Mouse (Mus musculus): ENCODE data around the gene C9orf72. TPM values are rescaled to one million over a fixed set of nuclear protein-coding genes. Genes with fewer than 3 reads are reported as not detected.

C9orf72 gene
- polyA plus RNA-seq, 1 experiment, result 1.4 TPM

GRCm38 (mm10) chr4:35151756-35152155 lies 74.2 kb downstream of the C9orf72 start, which contains the start of gene Ifnk:
Gene Ifnk, plus strand, starts transcription at chr4:35152056.
- Histone ChIP-seq H3K27ac (ENCODE audit: insufficient read depth, low read depth, low read length) (no peak within 1 kb of the TSS), H3K4me1 (ENCODE audit: control insufficient read depth, insufficient read depth, insufficient read length, low read length) (no peaks in the 10 kb centered on the region)

GRCm38 (mm10) chr4:35150706-35151105 lies 75.3 kb downstream of the C9orf72 start:
- WGBS, result 77% methylated on average over 3 of the region's 3 CpGs
- Histone ChIP-seq H3K36me3 (ENCODE audit: control insufficient read depth, insufficient read depth, low read length) (no peaks in the 10 kb centered on the region), H3K4me1 (ENCODE audit: control insufficient read depth, insufficient read depth, insufficient read length, low read length) (no peaks in the 10 kb centered on the region), H3K27me3 (ENCODE audit: control insufficient read depth, insufficient read depth, low read length) (no peaks in the 10 kb centered on the region), H3K27ac (ENCODE audit: insufficient read depth, low read depth, low read length) (no peak overlapping the region), H3K4me3 (ENCODE audit: low read depth, low read length) (no peak overlapping the region)
- no peak for TF ChIP-seq POLR2A (IDR thresholded peaks at IDR 0.05; ENCODE audit: low read depth, low read length)
- no peak for TF ChIP-seq CTCF (IDR thresholded peaks at IDR 0.05; ENCODE audit: extremely low read depth, insufficient read length, insufficient replicate concordance, low read depth, low read length)

More at GRCm38 (mm10) chr4:35151756-35152155, 74.2 kb downstream of the C9orf72 start, which contains the start of gene Ifnk:
- TF ChIP-seq POLR2A (IDR thresholded peaks at IDR 0.05; ENCODE audit: low read depth, low read length), result no peak
- TF ChIP-seq CTCF (IDR thresholded peaks at IDR 0.05; ENCODE audit: extremely low read depth, insufficient read length, insufficient replicate concordance, low read depth, low read length), result no peak
- WGBS, result 89% methylated on average over 4 of the region's 4 CpGs
- Histone ChIP-seq H3K27me3 (ENCODE audit: control insufficient read depth, insufficient read depth, low read length) (no peaks in the 10 kb centered on the region), H3K4me3 (ENCODE audit: low read depth, low read length) (no peak within 1 kb of the TSS), H3K36me3 (ENCODE audit: control insufficient read depth, insufficient read depth, low read length) (no peaks in the 10 kb centered on the region)

- Histone ChIP-seq H3K27ac (ENCODE audit: insufficient read depth, low read depth, low read length) (no peak overlapping the region), H3K4me1 (ENCODE audit: control insufficient read depth, insufficient read depth, insufficient read length, low read length) (no peaks in the 10 kb centered on the region), H3K4me3 (ENCODE audit: low read depth, low read length) (no peak overlapping the region), H3K36me3 (ENCODE audit: control insufficient read depth, insufficient read depth, low read length) (0 out of 2 replicates have a peak, but pooled peaks cover 2% of the 10 kb centered on the region), H3K27me3 (ENCODE audit: control insufficient read depth, insufficient read depth, low read length) (no peaks in the 10 kb centered on the region)
- 72% methylated on average over 4 of the region's 4 CpGs for WGBS
- TF ChIP-seq CTCF (IDR thresholded peaks at IDR 0.05; ENCODE audit: extremely low read depth, insufficient read length, insufficient replicate concordance, low read depth, low read length), result no peak
- TF ChIP-seq POLR2A (IDR thresholded peaks at IDR 0.05; ENCODE audit: low read depth, low read length), result no peak
These were observed 77.6 kb downstream of the C9orf72 start for GRCm38 (mm10) chr4:35148326-35148725.

- Histone ChIP-seq H3K4me1 (ENCODE audit: control insufficient read depth, insufficient read depth, insufficient read length, low read length) (no peaks in the 10 kb centered on the region), H3K36me3 (ENCODE audit: control insufficient read depth, insufficient read depth, low read length) (0 out of 2 replicates have a peak, but pooled peaks cover 2% of the 10 kb centered on the region), H3K4me3 (ENCODE audit: low read depth, low read length) (no peak overlapping the region), H3K27me3 (ENCODE audit: control insufficient read depth, insufficient read depth, low read length) (no peaks in the 10 kb centered on the region), H3K27ac (ENCODE audit: insufficient read depth, low read depth, low read length) (no peak overlapping the region)
- TF ChIP-seq POLR2A (IDR thresholded peaks at IDR 0.05; ENCODE audit: low read depth, low read length), result no peak
- no peak for TF ChIP-seq CTCF (IDR thresholded peaks at IDR 0.05; ENCODE audit: extremely low read depth, insufficient read length, insufficient replicate concordance, low read depth, low read length)
- WGBS, result 80% methylated on average over 5 of the region's 5 CpGs
These were observed 79.4 kb downstream of the C9orf72 start for GRCm38 (mm10) chr4:35146597-35146996.

GRCm38 (mm10) chr4:35145726-35146125 lies 80.2 kb downstream of the C9orf72 start:
- TF ChIP-seq CTCF (IDR thresholded peaks at IDR 0.05; ENCODE audit: extremely low read depth, insufficient read length, insufficient replicate concordance, low read depth, low read length) (no peak), POLR2A (IDR thresholded peaks at IDR 0.05; ENCODE audit: low read depth, low read length) (no peak)
- H3K4me1 ChIP-seq (ENCODE audit: control insufficient read depth, insufficient read depth, insufficient read length, low read length), result no peaks in the 10 kb centered on the region
- whole genome bisulfite sequencing, result 70% methylated on average over 10 of the region's 10 CpGs
- no peak overlapping the region for H3K4me3 ChIP-seq (ENCODE audit: low read depth, low read length)
- H3K36me3 ChIP-seq (ENCODE audit: control insufficient read depth, insufficient read depth, low read length), result 0 out of 2 replicates have a peak, but pooled peaks cover 2% of the 10 kb centered on the region
- H3K27ac ChIP-seq (ENCODE audit: insufficient read depth, low read depth, low read length), result no peak overlapping the region
- H3K27me3 ChIP-seq (ENCODE audit: control insufficient read depth, insufficient read depth, low read length), result no peaks in the 10 kb centered on the region

GRCm38 (mm10) chr4:35143472-35144102 lies 82.4 kb downstream of the C9orf72 start:
- peaks cover 2% of the 10 kb centered on the region; the same call in 1 of the 2 replicates for H3K36me3 ChIP-seq (ENCODE audit: control insufficient read depth, insufficient read depth, low read length)
- H3K4me1 ChIP-seq (ENCODE audit: control insufficient read depth, insufficient read depth, insufficient read length, low read length), result peaks cover 3% of the 10 kb centered on the region; the same call in 1 of the 2 replicates
- H3K27ac ChIP-seq (ENCODE audit: insufficient read depth, low read depth, low read length), result no peak overlapping the region
- 75% methylated on average over 12 of the region's 12 CpGs for WGBS
- H3K27me3 ChIP-seq (ENCODE audit: control insufficient read depth, insufficient read depth, low read length), result no peaks in the 10 kb centered on the region
- no peak for TF ChIP-seq POLR2A (IDR thresholded peaks at IDR 0.05; ENCODE audit: low read depth, low read length)
- no peak for TF ChIP-seq CTCF (IDR thresholded peaks at IDR 0.05; ENCODE audit: extremely low read depth, insufficient read length, insufficient replicate concordance, low read depth, low read length)
- no peak overlapping the region for H3K4me3 ChIP-seq (ENCODE audit: low read depth, low read length)

Other genes starting within 250 kb of the C9orf72 start
- gene Ifnk, start 74.1 kb downstream of the C9orf72 start, polyA plus RNA-seq (2012; rRNA removed), result not detected in 2 replicates
- 4.6 and 12.2 TPM in 2 replicates for gene Mob3b, start 68.7 kb downstream of the C9orf72 start, polyA plus RNA-seq (2012; rRNA removed)

Data from small intestine, adult 2 months (tissue).